Mouse (Mus musculus): ENCODE measurements around the gene Dync1h1.
"Not testable (repeated sequence)": the region's sequence is repeated elsewhere in the genome, so short reads cannot be mapped to it uniquely, and the experiment has no call there.

Dync1h1 gene

GRCm38 (mm10) chr12:110693378-110693777 is 92.1 kb downstream of the Dync1h1 start:
- in situ Hi-C loops (cut with MseI, MboI) = not testable (repeated sequence)

DNA sequence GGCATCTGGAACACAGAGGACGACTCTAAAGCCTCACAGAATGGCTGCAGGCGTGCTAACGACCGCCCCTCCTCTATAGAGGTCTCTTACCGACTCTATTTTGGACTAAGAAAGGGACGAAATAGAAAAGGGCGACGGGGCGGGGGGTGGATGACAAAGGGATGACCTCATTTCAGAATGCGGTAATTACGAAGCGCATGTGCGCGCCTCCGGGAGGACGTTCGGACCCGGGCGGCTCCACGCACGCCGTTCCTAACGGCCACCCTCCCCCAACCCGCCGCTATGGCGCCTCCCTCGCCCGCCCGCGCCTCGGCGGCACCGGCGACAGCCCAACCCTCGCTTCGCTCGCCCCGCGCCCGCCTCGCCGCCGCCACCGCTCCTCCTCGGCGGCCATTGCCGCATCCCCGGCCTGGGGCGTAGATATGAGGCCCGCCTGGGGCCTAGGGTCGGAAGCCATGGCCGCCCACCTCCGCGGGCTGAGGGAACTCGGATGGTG is 94.5 kb downstream of the Dync1h1 start:
- in situ Hi-C loops (cut with MseI, MboI) = no loop called here

DNA sequence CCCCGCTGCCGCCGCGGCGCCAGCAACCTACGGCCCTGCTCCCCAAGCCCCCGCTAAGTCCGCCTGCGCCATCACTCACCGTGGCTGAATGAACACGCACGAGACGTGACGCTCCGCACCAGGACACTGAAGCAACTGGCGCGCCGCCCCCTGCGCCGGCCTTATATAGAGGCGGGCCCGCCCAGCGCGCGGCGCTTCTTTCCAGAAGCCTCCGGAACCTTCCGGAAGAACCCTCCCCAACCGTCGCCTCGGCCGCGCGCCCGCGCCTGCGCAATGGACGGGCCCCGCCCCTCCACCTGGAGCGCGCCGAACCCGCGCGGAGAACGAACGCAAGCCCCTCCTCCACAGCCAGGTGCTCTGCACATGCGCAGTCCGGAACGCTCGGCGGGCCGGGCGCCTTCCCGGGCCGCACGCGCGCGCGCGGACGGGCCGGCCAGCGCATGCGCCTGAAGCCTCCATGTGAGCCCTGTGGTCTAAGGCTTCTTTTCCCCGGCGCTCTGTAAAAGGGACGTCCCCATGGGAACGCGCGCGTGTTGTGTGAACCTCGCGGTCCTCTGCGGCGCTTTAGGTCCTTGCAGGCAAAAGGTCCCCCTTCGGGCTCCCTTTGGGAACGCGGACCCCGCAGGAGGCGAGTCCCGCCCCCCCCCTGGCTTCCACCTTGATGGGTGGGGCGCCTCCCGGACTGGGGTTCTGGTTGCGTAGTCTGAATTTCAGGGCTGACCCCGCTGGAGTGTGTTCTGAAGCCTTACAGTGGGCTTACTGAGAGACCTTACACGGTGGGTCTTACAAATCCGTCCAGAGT is 95.1 kb downstream of the Dync1h1 start:
- in situ Hi-C loops (cut with MseI, MboI) = no loop called here

GRCm38 (mm10) chr12:110696975-110697400 is 95.7 kb downstream of the Dync1h1 start:
- in situ Hi-C loops (cut with MseI, MboI) = no loop called here

GRCm38 (mm10) chr12:110697457-110697856 is 96.2 kb downstream of the Dync1h1 start:
- in situ Hi-C loops (cut with MseI, MboI) = no loop called here

- in situ Hi-C loops (cut with MseI, MboI) = no loop called here
Observed at GRCm38 (mm10) chr12:110698080-110698479, 96.8 kb downstream of the Dync1h1 start.

DNA sequence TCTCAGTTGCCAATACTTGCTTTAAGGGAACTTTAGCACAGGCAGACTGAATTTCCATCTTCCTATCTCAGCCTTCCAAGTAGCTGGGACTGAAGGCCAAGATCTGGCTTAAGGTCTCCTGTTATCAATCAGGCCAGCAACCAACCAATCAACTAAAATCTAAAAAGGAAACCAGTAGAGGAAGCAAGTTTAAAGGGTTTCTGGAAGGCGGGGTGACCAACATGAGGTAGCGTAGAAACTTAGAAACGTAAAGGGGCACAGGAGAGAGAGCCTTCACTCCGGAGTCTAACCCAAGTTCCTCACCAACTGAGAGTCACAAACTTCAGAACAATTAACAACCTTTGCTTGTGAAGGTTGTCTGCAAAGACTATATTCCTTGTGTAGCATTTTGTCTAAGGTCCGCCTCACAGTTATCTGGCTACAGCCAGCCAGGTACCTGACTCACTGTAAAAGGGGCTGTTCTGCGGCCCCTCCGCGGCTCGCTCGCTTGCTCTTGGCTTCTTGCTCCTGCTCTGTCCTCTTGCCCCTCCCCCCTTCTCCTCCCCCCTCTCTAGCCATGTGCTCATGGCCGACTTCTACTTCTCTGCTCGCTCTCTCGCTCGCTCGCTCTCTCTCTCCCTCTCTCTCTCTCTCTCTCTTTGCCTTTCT is 97.4 kb downstream of the Dync1h1 start:
- in situ Hi-C loops (cut with MseI, MboI) = no loop called here

- in situ Hi-C loops (cut with MseI, MboI) = no loop called here
Observed at GRCm38 (mm10) chr12:110699171-110699547, 97.9 kb downstream of the Dync1h1 start.

DNA sequence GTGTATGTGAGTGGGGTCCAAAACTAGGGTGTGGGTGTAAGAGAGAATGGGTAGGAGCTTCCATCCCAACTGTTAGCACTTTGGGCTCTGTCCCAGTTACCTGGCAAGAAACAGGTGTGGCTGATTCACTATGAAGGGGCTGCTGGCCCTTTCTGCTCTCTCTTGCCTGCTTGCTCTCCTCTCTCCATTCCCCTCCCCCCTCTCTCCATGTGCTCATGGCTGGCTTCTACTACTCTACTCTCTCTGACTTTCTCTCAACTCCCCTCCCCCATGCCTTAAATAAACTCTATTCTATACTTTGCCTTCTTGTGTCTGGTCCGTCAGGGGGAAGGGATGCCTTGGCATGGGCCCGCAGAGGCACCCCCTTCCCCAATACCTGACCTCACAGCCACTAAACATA is 99.5 kb downstream of the Dync1h1 start:
- in situ Hi-C loops (cut with MseI, MboI) = no loop called here

- in situ Hi-C loops (cut with MseI, MboI) = not testable (repeated sequence)
Observed at GRCm38 (mm10) chr12:110701363-110701762, 100.1 kb downstream of the Dync1h1 start.

GRCm38 (mm10) chr12:110702556-110702955 is 101.3 kb downstream of the Dync1h1 start, which contains the start of gene Hsp90aa1:
TSS of gene Hsp90aa1 (minus strand) at chr12:110702728.
- in situ Hi-C loops (cut with MseI, MboI) = no loop called here

- in situ Hi-C loops (cut with MseI, MboI) = no loop called here
Observed at GRCm38 (mm10) chr12:110703008-110703471, 101.8 kb downstream of the Dync1h1 start.

DNA sequence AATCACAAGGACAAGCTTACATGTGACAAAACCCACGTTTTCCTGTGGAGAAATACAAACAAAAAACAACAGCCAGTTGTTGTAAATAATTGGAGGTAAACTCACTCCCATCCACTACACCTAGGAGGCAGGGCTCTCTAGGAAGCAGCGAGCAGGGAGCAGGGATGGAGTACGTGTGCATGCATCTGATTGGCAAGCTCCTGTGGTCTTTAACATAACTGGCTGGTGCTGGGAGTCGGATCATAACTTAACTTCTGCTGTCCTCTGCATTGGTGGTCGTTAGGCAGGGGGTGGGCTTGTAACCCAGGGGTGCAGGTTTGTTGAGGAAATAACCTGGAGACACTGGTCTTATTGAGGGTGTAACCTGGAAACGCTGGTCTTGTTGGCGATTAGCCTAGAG is 102.4 kb downstream of the Dync1h1 start:
- in situ Hi-C loops (cut with MseI, MboI) = no loop called here

- in situ Hi-C loops (cut with MseI, MboI) = not testable (repeated sequence)
Observed at GRCm38 (mm10) chr12:110705419-110705818, 104.2 kb downstream of the Dync1h1 start.

DNA sequence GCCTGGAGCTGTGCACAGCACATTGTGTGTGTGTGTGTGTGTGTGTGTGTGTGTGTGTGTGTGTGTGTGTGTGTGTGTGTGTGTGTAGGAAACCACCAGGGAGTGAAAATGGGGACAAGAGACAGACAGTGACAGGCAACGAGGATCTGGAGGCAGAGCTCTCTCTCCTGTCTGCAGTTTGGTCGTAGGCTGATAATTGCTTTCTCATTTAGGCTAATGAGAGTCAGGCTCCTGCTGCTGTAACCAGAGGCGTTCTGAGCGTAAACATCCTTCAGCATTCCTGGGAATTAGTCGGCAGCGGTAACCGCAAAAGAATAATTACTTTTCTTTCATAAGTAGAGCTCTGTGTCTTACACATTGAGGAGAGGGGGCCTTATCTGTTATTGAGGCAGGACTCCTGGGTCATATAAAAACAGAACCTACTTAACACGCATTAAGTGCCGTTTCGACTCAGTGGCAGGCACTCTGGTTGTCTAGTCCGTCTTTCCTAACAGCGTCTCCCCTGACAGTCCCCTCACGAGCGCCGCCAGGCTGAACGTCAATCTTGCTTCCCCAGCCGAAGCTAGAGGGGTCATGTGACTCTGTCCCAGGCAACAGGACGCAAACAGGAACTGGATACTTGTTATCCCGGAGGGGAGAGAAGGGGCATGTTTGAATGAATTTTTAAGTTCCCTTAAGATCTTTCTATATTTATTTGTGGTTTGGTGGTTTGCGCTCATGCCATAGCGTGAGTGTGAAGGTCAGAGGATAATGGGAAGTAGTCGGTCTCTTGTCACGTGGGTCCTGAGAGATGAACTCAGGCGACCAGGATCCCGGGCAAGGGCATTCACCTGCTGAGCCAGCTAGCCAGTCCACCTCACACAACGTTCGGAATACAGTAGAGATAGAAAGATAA is 105.3 kb downstream of the Dync1h1 start:
- in situ Hi-C loops (cut with MseI, MboI) = no loop called here

DNA sequence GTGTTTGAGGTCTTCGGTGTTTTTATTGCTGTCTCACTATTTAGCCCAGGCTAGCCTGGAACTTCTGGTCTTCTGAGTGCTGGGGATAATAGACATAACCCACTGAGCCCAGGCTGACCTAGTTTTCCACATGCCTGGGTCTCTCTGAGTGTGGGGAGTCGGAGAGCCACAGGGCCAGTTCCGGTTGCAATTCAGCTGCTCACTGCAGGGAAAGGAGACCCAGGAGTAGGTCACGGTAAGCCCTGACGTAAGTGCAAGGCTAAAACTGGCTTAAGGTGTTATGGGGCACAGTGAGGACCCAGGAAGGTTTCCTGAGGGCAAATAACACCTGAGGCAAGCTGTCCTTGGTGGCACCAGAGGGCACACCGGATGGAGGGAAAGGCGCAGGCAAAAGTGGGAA is 106.2 kb downstream of the Dync1h1 start:
- in situ Hi-C loops (cut with MseI, MboI) = no loop called here

GRCm38 (mm10) chr12:110711270-110711669 is 110.0 kb downstream of the Dync1h1 start:
- in situ Hi-C loops (cut with MseI, MboI) = no loop called here

DNA sequence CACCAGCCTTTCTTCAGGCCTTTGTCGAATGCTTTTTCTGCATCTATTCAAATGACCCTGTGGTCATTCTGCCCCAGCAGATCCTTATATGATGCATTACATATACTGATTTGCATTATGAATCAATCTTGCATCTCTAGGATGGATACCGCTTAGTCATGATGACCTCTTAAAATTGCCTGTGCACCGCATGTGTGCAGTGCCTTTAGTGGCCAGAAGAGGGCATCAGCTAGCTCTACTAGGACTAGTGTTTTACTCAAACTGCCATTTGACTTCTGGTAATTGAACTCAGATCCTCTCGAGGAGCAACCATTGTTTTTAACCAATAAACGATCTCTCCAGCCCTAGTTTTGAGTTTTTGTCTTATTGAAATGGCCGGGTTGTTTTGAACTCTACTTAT is 112.5 kb downstream of the Dync1h1 start:
- in situ Hi-C loops (cut with MseI, MboI) = no loop called here

DNA sequence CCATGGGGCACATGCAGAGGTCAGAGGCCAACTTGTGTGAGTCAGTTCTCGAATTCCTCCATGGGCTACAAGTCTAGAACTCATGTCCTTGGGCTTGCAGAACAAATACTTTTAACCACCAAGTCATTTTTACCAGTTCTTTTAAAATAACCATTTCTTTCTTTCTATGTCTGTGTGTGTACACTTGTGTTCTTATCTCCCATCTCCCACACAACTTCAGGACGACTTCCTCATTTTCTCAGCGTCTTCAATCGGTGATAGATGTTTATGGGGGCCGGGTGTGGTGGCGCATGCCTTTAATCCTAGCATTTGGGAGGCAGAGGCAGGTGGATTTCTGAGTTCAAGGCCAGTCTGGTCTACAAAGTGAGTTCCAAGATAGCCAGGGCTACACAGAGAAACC is 113.0 kb downstream of the Dync1h1 start:
- in situ Hi-C loops (cut with MseI, MboI) = no loop called here

- in situ Hi-C loops (cut with MseI, MboI) = no loop called here
Observed at GRCm38 (mm10) chr12:110716004-110716403, 114.8 kb downstream of the Dync1h1 start.
